Mouse (Mus musculus) gastrocnemius, adult 18-20 months (tissue): ENCODE results near the gene Lce1b. TPM values are rescaled to one million over a fixed set of nuclear protein-coding genes. Genes with fewer than 3 reads are reported as not detected.
"Not testable (repeated sequence)": the region's sequence is repeated elsewhere in the genome, so short reads cannot be mapped to it uniquely, and the experiment has no call there.

Source experiments
- DNase-seq: peaks from one replicate; pipeline ENCODE4 v3.0.0; 2021; ENCODE audit warnings: low spot score
- long read RNA-seq, 2 experiments: library from polyadenylated mRNA; stranded (forward); transcript quantifications; one replicate each; pipeline ENCODE4 v2.0.0; 2021
- total RNA-seq, 2 experiments: library from RNA; stranded (reverse); gene quantifications; 2 replicates each; pipeline ENCODE4 v1.2.3; 2021

Gene Lce1b
- total RNA-seq: not detected
- long read RNA-seq, experiment 1: 0 reads
- long read RNA-seq, experiment 2: 0 reads

DNA sequence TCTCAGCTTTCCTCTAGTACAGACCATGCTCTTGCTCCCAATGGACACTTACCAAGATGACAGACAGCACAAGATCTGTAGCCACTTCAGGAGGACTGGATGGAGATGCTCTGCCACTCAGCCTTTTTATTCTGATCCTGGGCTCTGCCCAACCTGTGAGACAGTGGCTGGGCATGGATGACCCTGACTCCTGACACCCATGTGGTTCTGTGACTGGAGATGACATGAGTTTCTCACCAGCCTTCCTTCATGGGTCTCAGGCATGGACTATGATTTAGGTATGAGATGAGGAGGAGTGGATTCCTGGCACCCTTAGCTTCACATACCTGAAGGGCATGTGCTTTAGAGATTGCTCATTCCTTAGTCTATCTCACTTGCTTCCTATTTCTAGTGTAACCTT is at the start of gene Lce1b:
TSS of gene Lce1b (minus strand) at position 101 of the 400 bp plus-strand sequence.
- DNase-seq: no peak

DNA sequence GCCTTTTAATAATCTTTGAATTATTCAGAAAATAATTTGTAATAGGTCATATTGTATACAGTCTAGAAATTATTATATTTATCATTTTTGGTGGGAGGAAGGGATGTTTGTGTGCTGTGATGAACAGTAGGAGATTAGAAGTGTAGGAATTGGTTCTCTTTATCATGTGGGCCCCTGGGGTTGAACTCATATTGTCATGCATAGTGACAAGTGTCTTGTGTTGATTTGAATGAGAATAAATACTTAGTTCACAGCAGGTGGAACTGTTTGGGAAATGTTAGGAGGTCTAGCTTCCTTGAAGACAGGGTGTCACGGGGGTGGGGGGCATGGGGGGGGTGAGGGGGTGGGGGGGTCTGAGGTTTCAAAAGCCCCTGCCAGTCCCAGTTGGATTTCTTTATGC is 37.9 kb upstream of the Lce1b start:
- no peak for DNase-seq

DNA sequence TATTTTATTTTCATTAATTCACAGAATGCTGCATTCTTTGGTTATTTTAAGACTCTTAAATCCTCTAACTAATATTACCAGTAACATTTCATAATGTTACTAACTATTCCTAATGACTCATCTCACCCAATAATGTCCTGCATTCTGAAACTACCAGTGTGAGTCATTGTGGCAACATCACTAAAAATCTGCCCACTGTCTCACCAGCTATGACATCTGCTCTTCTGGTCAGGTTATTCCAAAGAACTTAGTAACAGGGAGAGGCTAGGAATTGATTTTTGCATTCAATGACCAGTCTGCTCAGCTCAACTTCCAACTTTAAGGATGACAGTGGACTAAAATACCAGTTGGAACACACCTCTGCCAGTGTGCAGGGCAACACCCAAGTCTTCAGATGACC is 35.0 kb upstream of the Lce1b start:
- DNase-seq: no peak

DNA sequence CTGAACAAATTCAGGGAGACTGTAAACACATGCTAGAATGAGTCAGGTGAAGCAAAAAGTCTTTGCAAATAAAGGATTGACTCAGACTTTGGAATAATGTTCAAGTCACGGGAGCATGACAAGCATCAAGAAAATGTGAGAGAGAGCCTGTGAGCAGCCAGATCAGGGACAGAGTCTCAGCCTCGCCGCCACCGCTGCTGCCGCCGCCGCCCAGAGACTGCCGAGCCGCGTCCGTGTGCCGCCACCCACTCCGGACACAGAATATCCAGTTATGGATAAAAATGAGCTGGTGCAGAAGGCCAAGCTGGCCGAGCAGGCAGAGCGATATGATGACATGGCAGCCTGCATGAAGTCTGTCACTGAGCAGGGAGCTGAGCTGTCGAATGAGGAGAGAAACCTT is 32.4 kb upstream of the Lce1b start:
- DNase-seq: not testable (repeated sequence)

DNA sequence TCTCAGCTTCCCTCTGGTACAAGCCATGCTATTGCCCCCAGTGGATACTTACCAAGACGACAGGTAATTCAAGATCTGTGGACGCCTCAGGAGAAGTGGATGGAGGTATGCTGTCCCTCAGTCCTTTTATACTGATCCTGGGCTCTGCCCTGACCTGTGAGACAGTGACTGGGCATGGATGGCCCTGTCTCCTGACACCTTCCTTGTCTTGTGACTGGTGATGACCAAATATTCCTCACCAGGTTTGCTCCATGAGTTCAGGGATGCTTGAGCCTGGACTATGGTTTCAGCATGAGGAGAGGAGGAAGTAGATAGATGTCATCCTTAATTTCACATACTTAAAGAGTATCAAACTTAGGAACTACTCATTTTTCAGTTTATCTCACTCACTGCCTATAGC is 30.4 kb upstream of the Lce1b start, which contains the start of gene Lce1d:
TSS of gene Lce1d (minus strand) at position 101 of the 400 bp plus-strand sequence.
- no peak for DNase-seq

DNA sequence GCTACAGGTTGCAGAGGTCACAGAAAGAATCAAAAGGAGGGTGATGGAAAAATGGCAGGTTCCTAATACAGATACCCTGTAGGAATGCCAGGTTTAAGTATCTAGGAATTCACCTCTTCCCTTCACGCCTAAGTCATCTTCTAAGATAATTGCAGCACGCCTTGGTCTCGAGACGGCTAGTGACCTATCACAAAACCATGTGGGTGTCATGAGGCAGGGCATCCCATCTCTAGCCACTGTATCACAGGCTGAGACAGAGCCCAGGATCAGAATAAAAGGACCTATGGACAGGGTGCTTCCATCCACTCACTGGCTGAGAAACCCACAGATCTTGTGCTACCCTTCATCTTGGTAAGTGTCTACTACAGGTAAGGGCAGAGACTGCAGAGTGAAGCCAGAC is 22.2 kb upstream of the Lce1b start, which contains the start of gene Lce1c:
TSS of gene Lce1c (plus strand) at position 301 of the 400 bp plus-strand sequence.
- DNase-seq: no peak

DNA sequence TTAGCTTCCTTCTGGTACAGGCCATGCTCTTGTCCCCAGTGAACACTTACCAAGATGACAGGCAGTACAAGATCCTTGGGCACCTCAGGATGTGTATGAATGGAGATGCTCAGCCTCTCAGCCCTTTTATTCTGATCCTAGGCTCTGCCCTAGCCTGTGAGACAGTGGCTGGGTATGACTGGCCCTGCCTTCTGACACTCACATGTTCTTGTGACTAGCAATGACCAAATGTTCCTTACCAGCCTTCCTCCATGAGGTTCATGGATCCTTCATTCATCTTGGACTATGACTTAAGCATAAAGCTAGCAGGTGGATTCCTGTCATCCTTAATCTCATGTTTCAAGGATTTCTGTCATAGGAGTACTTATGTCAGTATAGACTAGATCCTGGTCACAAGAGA is 13.5 kb upstream of the Lce1b start, which contains the start of gene Lce1a2:
TSS of gene Lce1a2 (minus strand) at position 101 of the 400 bp plus-strand sequence.
- no peak for DNase-seq

DNA sequence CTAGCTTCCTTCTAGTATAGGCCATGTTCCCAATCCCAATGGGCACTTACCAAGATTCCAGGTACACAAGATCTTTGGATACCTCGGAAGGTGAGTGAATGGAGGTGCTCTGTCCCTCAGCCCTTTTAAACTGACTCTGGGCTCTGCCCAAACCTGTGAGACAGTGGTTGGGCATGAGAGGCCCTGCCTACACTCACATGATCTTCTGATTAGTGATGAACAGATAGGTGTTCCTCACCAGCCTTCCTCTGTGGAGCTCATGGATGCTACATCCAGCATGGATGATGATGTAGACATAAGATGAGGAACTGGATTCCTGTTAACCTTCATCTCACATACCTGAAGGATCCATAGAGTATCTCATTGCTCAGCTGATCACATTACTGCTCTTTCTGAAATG is 8.5 kb downstream of the Lce1b start, which contains the start of gene Lce1a1:
TSS of gene Lce1a1 (minus strand) at position 101 of the 400 bp plus-strand sequence.
- DNase-seq: no peak

DNA sequence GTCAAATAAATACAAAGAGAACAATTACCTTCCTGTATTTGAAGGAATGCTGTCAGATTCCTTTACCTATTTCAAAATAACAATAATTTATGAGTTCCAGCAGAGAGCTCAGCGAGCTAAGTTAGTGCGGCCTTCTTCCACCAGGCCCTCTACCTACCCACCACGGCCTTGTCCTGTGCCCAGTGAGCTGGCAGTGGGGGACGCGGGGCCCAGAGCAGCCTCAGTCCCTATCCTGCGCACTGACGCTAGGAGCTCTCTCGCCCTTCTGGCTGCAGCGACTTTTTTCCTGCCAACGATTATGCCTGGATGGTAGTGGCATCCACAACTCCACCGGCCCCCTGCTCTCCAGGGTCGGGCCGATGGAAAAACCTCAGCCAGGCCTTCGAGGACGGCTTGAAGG is 16.9 kb downstream of the Lce1b start:
- DNase-seq: no peak

DNA sequence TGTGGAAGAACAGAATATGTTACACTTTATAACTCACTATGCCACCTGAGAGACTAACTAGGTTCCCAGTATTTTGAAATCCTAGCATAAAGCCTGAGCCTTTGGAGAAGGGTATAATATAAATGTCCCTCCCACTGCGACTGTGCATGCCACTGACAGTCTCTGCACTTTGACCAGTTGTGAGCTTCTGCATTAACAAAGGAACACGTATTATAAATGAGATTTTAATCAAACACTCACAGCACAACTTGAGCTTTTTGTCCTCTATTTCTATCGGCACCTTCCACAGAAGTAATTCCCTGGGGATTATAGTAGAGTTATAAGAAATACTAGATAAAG is 18.1 kb downstream of the Lce1b start:
- no peak for DNase-seq

DNA sequence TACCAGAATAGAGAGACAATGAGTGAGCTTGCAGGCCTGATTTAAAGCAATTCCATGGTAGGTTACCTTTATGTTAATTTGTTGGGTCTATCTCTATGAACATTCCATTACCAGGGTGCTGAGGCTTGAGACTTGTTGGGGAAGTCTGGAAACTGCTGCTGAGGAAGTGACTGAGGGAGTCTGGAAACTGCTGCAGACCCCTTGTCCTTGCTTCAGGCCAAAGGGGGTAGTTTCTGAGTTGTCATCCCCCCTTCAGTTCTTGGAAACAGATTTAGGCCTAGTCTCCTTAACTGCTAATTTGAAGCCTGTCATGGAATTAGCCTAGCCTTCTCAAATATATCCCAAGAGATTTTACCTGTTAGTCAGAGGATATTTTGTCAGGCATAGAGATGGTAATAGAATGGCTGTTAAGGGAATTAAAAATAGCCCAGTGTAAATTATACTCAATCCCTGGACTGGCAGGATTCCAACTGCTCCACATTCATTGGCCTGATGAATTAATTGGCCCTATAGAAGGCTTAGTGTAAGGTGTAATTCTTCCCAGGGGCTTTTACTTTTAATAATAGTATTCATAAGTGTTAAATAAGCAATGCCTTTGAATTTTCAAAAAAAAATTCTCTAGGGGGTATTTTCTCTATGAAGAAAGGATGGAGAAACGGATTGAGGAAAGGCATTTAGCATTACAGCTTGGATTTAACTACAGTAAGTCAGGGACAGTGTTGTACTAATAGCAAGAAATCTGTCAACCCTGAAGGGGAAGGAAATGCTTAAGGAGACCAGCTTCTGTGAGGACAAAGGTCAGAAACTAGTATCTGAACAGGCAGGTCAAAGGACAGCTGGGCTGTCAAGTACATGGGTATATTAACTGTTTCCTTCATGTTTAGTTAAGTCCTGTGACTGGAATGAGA is 18.7 kb downstream of the Lce1b start:
- no peak for DNase-seq

DNA sequence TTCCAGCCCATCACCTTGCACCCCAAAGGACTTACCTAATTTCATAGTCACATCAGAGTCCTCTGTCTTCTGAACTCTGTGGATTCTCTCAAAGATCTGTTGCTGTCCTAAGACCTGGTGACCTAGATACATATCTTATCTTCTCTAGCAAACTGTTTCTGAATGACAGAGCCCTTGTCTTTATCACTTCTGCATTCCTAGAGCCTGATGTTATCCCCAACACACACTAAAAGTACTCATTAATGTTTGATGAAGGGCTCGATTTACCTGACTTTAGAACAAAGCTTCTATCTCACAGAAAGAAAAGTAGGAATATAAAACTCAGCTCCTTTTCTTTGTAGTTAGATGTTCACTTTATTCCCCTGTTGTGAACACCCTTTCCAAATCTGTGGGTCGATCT is 35.2 kb downstream of the Lce1b start, which contains the start of gene Lce6a:
TSS of gene Lce6a (minus strand) at position 101 of the 400 bp plus-strand sequence.
- no peak for DNase-seq

DNA sequence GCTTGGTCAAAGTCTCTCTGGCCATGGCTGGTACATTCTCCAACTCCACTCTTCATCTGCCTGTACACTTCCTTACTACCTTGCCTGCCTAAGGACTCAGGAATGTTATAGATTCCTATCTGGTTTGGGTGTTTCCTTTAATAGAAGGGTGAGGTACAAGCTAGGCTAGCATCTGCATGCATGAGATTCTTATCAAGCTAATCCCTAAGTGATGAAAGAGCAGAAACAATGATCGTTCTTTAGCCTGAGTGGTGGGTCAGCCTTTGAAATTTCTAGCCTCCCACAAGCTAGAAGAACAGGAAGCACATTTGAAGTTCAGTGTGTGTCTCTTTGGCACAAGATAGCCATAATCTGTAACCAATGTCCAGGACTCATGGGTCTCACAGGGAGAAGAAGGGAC is 46.9 kb downstream of the Lce1b start:
- DNase-seq: no peak

DNA sequence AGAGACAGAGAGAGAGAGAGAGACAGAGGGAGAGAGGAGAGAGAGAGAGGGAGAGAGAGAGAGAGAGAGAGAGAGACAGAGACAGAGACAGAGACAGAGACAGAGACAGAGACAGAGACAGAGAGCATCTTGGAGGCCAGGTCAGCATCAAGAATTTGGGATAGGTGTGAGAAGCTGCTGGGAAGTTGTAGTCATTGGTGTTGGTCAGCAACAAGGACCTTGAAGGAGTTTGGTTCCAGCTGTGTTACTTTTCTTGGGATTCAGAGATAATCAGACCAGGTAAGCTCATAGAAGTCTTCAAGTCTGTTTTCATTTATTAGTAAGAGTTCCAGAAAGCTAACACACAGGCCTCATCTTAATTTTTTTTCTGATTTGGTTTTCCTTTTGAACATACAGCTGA is 49.3 kb downstream of the Lce1b start, which contains the start of gene 2210017I01Rik:
TSS of gene 2210017I01Rik (minus strand) at position 101 of the 400 bp plus-strand sequence.
- DNase-seq: no peak

Other genes starting within 250 kb of the Lce1b start
- gene Sprr2i, start 248.9 kb downstream of the Lce1b start, total RNA-seq: not detected
- gene Sprr2j-ps, start 238.8 kb downstream of the Lce1b start, total RNA-seq: not detected
- 1 to 10 TPM; 4.9 to 5.4 TPM for gene Gm9774, start 227.5 kb downstream of the Lce1b start, total RNA-seq
- gene Sprr2k, start 224.3 kb downstream of the Lce1b start, total RNA-seq: not detected
- not detected for gene Sprr1b, start 218.1 kb downstream of the Lce1b start, total RNA-seq
- gene Sprr3, start 198.2 kb downstream of the Lce1b start, total RNA-seq: not detected
- not detected for gene Sprr1a, start 171.0 kb downstream of the Lce1b start, total RNA-seq
- gene Sprr4, start 156.4 kb downstream of the Lce1b start, total RNA-seq: not detected
- not detected for gene 2310046K23Rik, start 122.4 kb downstream of the Lce1b start, total RNA-seq
- not detected for gene Ivl, start 83.2 kb downstream of the Lce1b start, total RNA-seq
- gene Smcp, start 67.9 kb downstream of the Lce1b start, total RNA-seq: not detected
- gene 2210017I01Rik, start 49.4 kb downstream of the Lce1b start, total RNA-seq: not detected
- not detected for gene Lce6a, start 35.3 kb downstream of the Lce1b start, total RNA-seq
- not detected for gene Lce1a1, start 8.6 kb downstream of the Lce1b start, total RNA-seq
- not detected for gene Lce1a2, start 13.4 kb upstream of the Lce1b start, total RNA-seq
- gene Lce1c, start 22.3 kb upstream of the Lce1b start, total RNA-seq: not detected
- not detected for gene Lce1d, start 30.3 kb upstream of the Lce1b start, total RNA-seq
- not detected for gene Lce1e, start 52.1 kb upstream of the Lce1b start, total RNA-seq
- gene Lce1f, start 63.4 kb upstream of the Lce1b start, total RNA-seq: not detected
- not detected for gene Gm38119, start 82.2 kb upstream of the Lce1b start, total RNA-seq
- not detected for gene Lce1g, start 95.4 kb upstream of the Lce1b start, total RNA-seq
- not detected for gene Lce1h, start 108.1 kb upstream of the Lce1b start, total RNA-seq
- gene Lce1i, start 122.0 kb upstream of the Lce1b start, total RNA-seq: not detected
- gene Lce1j, start 133.6 kb upstream of the Lce1b start, total RNA-seq: not detected
- not detected for gene Lce1k, start 151.0 kb upstream of the Lce1b start, total RNA-seq
- not detected for gene Kprp, start 170.3 kb upstream of the Lce1b start, total RNA-seq
- not detected for gene Lce1l, start 194.4 kb upstream of the Lce1b start, total RNA-seq
- not detected for gene 2310050C09Rik, start 213.3 kb upstream of the Lce1b start, total RNA-seq